Mouse (Mus musculus): ENCODE results near the gene Ywhah.

DNA sequence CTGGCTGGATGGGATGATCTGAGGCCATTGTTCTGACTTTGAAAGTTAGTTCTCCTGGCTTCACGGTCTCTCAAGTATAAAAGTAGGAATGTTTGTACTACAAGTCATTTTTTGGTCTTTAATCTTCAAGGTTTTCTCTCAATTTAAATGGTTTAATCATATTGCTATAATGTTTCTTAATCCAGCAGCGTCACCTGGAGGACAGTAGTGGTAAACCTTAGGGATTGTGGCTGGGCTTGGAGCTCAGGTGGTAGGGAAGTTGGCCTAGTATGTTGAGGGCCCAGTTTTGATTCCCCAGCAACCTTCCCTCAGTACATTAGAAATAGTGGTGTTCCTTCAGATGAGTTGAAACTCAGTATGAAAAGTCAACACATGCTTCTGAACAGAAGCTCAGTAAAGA is 3.0 kb downstream of the Ywhah start:
- TF ChIP-seq CTCF (IDR thresholded peaks at IDR 0.05; ENCODE audit: low read depth) (peak; percentile 73), EP300 (IDR thresholded peaks at IDR 0.05; ENCODE audit: low read depth) (no peak)
